Mouse (Mus musculus): ENCODE measurements around the gene Sgsm3.

DNA sequence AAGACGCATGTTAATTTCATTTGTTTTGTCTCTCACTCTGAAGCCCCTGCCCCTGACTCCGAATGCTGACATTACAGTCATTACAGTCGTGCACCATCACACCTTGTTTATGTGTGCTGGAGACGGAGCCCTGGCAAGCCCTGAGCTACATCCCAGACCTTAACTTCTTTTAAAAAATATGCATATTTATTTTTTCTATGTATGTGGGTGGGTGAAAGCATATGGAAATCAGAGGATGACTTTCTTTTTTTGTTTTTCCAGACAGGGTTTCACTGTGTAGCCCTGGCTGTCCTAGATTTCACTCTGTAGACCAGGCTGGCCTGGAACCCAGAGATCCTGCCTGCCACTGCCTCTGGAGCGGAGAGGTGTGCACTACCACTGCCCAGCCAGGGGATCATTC is 17.4 kb downstream of the Sgsm3 start:
- TF ChIP-seq POLR2A (IDR thresholded peaks at IDR 0.05; ENCODE audit: low read depth, low read length) (no peak), CTCF (IDR thresholded peaks at IDR 0.05; ENCODE audit: extremely low read depth, insufficient read depth, insufficient read length, insufficient replicate concordance) (no peak)
